Mouse (Mus musculus): Measurements from ENCODE around the gene Fhdc1. TPM values are rescaled to one million over a fixed set of nuclear protein-coding genes. Genes with fewer than 3 reads are reported as not detected.

Gene Fhdc1
- total RNA-seq, 2 experiments from 2014 or later: 0.23 to 0.44 TPM

- no peak for DNase-seq
- intact Hi-C loops (cut with DNase I): no loop called here
These were observed 5.1 kb downstream of the Fhdc1 start for GRCm38 (mm10) chr3:84474981-84475775.

- intact Hi-C loops (cut with DNase I): no loop called here
- DNase-seq: no peak
These were observed 5.8 kb downstream of the Fhdc1 start for GRCm38 (mm10) chr3:84474398-84474797.

DNA sequence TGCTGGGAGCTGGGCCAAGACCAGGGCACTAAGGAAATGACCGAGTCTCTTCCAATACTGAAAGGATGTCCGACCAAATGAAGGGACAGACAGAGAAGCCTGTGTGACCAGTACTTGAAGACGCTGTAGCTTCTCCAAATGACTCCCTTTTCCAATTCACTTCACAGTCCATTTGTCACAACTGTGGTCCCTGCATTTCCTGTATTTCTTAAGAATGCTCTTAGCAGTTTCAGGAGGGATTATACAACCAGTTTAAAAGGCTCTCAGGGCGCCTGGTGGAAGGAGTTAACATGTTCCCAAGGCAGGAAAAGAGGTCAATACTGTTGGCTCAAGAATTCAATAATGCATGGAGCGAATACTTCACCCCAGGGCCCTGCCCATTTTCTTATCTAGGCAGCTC, 7.3 kb downstream of the Fhdc1 start:
- intact Hi-C loops (cut with DNase I): no loop called here
- no peak for DNase-seq

DNA sequence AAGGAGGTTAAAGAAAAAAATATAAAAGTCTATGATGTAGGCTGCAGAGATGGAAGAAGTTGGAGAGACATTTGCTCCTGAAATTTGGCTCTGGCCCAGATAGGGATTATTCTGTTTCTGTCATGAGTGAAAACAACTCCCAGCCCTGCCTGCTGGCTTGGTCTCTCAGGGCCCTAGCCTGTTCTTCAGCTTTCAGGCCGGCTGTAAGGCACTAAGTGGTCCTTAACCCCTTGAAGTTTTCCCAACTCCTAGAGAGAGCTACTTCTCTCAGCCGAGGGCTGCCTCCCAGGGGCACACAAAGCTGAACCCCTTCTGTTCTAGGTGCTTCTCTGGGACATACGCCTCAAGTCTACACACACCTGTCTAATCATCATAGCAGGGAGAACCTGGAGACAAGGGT, 7.7 kb downstream of the Fhdc1 start:
- intact Hi-C loops (cut with DNase I): no loop called here
- DNase-seq: no peak

GRCm38 (mm10) chr3:84471146-84471545, 9.1 kb downstream of the Fhdc1 start:
- intact Hi-C loops (cut with DNase I): no loop called here
- no peak for DNase-seq

GRCm38 (mm10) chr3:84468111-84468453, 12.1 kb downstream of the Fhdc1 start:
- no peak for DNase-seq
- intact Hi-C loops (cut with DNase I): no loop called here

DNA sequence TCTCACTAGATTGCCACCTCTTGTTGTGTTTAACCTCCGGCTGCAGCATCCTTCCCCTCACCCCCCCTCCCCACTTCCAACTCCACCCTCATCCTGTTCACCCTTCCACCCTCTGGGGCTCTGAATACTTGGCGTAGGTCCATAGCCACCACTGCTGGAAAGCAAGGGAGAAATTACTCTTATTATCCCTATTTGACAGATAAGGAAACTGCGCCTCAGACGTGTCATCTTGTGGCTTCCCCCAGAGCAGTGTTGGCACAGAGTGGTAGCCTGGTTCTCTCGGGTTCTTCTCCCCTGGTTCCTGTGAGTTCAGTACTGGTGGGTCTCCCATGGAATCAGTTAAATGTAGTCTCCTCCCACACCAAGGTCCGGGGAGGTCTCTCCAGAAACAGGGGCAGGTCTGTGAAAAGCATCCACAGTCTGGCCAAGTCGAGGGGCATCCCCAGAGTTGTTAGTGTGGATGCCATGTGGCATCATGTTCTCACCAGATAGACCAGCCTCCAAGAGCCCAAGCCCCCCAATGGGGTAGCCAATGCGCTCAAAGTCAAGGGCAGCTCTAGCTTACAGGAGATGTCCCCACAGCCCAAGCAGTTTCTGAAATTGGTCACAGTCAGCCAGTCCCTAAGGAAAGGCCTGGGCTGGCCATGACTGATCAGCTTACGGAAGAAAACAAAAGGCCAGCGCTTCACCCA, 12.7 kb downstream of the Fhdc1 start:
- no peak for DNase-seq
- intact Hi-C loops (cut with DNase I): no loop called here

DNA sequence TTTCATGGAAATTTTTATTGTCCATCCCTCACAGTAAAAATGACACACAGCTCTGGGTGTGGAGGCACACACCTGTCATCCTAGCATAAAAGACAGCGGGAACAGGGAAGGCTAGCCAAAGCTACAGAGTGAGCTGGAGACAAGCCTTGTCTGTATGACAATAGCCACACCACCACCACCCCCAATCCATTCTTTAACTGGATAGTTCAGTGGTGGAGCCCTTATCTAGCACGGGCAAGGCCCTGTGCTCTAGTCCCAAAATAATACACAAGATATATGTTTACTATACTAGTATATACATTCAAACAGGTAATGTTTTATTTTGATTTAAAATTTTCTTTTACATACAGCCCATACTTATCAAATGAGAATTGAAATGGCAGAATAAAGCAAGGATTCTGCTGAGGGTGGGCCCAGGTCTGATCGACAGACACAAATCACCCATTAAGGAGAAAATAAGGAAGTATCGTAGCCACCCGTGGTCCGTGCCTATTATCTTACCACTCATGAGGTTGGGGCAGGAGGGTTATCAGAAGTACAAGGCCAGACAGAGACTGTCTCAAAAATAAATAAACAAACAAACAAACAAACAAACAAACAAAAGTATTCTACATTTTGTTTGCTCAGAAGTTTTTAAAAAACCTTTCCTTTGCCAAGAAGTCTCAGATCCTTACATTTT, 14.3 kb downstream of the Fhdc1 start:
- DNase-seq: no peak
- intact Hi-C loops (cut with DNase I): no loop called here

DNA sequence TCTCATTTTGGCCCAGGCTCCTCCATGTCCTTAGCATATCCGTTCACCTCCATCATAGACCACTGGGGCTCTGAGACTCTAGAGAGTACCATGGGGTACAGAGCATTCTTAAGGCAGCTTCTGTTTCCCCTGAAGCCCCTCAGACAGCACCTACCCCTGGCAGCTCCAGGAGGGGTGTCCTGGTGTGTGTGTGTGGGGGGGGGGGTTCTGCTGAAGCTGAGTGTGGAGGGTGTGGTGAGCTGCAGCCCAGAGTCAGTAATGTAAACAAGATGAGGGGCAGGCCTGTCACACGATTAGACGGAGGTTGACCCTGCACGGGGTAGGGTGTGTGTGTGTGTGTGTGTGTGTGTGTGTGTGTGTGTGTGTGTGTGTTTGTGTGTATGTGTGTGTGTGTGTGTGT, 18.5 kb downstream of the Fhdc1 start:
- intact Hi-C loops (cut with DNase I): no loop called here
- DNase-seq: no peak

DNA sequence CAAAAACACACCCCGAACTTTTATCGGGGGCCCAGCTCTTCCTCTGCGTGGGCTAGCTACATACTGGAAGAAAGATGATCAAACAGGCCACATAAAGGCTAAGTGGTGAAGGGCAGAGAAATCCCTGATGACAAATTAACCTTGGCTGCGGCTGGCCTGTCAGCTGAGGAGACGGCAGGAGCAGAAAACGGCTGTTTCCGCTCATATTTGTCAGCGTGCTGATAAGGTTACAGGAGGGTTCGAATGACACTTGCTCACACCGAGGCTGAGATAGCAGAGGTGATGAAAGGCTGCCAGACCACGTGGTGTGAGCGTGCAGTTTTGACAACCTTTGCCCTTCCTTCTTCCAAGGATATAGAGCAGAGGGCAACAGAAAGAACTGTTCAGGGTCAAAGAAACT, 19.3 kb downstream of the Fhdc1 start:
- no peak for DNase-seq
- intact Hi-C loops (cut with DNase I): no loop called here

DNA sequence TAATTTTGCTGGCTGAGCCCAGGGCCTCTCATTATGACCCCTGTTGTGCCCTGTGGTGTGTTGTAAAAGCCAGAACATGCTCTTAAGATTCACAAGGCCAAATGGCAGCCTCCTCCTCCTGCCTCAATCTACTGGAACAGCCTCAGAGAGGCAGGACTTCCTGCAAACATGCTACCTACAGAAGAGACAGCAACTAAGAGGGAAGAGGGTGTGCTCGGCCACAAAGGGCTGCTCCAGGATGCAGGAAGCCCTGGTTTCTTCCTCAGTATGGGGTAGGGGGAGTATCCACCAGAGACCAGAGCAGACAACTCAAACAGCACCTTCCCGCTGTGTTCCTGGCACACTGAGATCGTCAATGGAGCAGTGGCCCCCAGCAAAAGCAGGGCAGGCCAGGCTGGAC, 19.7 kb downstream of the Fhdc1 start:
- intact Hi-C loops (cut with DNase I): no loop called here
- DNase-seq: no peak

GRCm38 (mm10) chr3:84455733-84456417, 24.4 kb downstream of the Fhdc1 start:
- intact Hi-C loops (cut with DNase I): no loop called here
- no peak for DNase-seq

DNA sequence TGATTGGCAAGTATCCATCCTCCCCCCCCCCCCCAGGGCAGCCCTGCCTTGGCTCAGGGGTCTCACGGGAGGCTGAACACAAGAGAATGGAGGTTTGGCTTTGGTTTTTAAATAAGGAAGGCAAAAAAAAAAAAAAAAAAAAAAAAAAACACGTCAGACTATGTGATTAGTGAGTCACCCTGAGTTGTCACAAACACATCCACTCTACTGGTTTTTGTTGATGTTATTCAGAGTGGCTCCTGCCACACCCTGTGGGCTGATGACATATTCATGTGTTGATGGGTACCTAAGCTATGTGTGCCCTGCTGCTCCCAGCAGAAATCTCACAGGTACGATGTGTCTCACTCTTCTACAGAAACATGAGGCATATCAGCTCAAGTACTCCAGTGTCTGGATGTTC, 29.6 kb downstream of the Fhdc1 start:
- DNase-seq: no peak
- intact Hi-C loops (cut with DNase I): no loop called here

DNA sequence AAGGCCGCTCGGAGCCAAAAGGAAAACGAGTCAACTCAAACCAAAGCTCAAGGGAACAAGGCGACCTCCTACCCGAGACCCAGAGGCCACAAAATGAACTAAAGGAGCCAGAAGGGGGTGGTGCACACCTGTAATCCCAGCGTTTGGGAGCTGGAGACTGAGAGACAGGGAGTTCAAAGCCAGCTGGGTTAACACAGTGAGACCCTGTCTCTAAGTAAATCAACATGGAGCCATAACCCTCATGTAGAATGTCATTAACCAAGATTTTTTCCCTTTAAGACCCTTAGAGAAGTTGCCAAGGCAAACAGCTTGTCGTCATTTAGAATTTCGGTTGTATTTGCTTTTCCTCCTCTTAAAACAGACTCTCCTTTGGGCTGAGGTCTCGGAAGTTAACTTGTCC, 31.2 kb downstream of the Fhdc1 start:
- DNase-seq: no peak
- intact Hi-C loops (cut with DNase I): no loop called here

DNA sequence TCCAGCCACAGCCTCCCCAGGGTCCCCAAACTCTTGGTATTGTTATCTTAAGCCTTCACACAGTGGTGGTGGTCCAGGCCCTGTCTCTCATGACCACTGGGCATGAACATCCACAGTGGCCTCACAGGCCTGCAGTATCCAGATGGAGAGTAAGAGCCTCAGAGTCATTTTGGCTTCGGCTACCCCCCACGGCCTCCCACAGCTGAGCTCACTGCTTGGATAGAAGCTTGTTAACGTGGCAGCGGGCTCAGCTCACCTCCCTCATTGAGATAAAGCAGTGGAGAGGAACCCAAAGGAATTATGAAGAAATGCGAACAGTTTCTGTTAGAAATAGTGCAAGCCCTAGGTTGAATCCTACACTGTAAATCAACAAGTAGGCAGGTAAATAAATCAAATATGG, 32.4 kb downstream of the Fhdc1 start:
- no peak for DNase-seq
- intact Hi-C loops (cut with DNase I): loop anchor here (1.0 kb wide), 1 partner anchor 19 kb away; no protein-coding TSS in a partner anchor

GRCm38 (mm10) chr3:84445838-84446237, 34.4 kb downstream of the Fhdc1 start:
- intact Hi-C loops (cut with DNase I): no loop called here

GRCm38 (mm10) chr3:84442890-84443289, 37.3 kb downstream of the Fhdc1 start:
- intact Hi-C loops (cut with DNase I): no loop called here
- DNase-seq: no peak

More at GRCm38 (mm10) chr3:84445838-84446237, 34.4 kb downstream of the Fhdc1 start:
- DNase-seq: no peak

- no peak for DNase-seq
- intact Hi-C loops (cut with DNase I): no loop called here
These were observed 40.6 kb downstream of the Fhdc1 start for GRCm38 (mm10) chr3:84439431-84440210.

DNA sequence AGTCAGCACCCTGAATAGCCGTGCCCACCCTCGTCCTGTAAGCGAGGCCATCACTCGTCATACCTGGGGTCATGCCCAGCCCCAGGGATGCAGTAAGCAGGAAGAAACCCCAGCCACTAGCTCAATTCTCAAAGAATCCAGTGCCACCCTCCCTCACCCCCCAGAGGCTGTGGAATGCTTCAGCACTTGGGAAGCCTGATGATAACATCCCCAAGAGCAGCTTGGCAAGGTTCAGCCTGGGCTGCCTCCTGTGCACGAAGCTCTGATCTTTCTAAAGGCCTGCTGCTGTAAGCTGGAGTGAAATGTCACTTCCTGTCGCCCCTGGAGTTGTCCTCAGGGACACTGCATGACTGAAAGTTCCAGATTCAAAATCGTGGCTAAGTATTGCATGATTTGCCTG, 41.4 kb downstream of the Fhdc1 start:
- intact Hi-C loops (cut with DNase I): no loop called here
- DNase-seq: no peak

GRCm38 (mm10) chr3:84438118-84438517, 42.1 kb downstream of the Fhdc1 start:
- intact Hi-C loops (cut with DNase I): no loop called here
- peak in 1 of 2 experiments; percentile 32 for DNase-seq
